Mouse (Mus musculus): ENCODE data around the gene Ppp1r18. TPM values are rescaled to one million over a fixed set of nuclear protein-coding genes. Genes with fewer than 3 reads are reported as not detected.

Ppp1r18 gene
- total RNA-seq, 2 experiments from 2014 or later: 9.5 to 10.5 TPM

DNA sequence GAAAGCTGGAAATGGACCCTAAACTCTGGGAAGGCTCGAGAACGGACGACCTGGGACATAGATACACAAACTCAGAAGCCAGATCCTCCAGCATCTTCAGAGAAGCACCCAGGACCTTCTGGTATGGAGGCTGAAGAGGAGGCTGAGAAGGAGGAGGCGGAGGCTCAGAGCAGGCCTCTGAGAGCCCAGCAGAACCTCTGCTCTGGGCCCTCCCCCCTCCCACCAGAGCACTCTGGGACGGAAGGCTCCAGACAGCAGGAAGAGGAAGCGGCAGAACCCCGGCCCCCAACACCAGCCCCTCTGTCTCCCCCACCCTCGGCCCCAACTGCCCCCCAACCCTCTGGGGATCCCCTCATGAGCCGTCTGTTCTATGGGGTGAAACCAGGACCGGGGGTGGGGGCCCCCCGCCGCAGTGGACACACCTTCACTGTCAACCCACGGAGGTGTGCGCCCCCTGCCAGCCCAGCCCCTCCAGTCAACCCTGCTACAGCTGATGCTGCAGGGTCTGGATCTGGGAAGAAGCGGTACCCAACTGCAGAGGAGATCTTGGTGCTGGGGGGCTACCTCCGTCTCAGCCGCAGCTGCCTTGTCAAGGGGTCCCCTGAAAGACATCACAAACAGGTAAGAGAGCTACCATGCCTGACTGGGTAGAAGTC is 2.9 kb downstream of the Ppp1r18 start:
- no peak for DNase-seq (ENCODE audit: extremely low spot score in 1 of 2, low spot score in 1 of 2)

DNA sequence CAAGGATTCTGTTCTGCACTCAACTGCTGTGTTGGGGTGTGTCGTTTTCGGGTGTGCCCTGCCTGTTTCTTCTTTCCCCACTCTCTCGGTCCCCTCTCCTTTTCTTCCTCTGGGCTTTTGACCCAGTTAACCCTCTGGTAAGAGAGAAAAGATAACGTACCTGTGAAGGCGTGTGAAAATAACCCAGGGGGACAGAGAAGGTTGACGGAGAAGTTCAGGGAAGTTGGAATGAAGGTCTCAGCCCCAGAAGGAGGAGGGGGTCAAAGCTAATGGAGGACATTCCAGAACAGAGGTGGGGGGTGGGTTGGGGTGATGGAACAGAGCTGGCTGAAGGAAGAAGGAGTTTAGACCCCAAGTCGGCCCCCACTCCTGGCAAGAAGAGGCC is 3.6 kb downstream of the Ppp1r18 start:
- no peak for DNase-seq (ENCODE audit: extremely low spot score in 1 of 2, low spot score in 1 of 2)

DNA sequence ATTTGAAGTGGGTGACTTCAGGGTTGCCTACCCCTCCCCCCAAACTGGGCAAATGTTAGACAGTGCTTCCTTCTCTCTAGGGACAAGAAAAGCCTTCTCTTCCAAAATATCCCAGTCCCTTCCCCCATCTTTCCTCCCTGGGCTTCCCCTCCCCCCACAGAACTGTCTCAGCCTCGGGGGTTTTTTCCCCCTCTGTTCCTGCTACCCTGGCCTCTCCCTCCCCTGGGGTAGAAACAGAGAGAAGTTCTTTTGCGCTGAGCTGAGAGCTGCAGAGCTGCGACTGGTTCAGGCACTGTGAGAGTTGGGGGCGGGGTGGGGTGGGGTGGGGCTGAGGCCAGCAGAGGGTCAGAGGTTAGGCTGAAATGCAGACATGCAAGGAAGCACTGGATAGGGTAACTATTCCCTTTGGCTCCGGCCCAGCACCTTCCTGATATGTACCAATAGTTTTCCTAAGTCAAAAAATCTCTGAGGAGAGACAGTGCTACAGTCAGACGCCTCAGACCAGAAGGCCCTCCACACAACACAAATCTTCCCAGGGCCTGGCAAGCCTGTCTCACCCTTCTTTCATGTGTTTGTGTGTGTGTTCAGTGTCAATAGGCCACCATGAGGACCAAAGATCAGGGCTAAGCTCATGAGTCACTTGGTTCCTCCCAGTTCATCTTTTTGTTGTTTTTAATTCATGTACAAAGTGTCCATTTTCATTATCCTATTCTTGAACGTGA is 4.1 kb downstream of the Ppp1r18 start:
- DNase-seq (ENCODE audit: extremely low spot score in 1 of 2, low spot score in 1 of 2): no peak

DNA sequence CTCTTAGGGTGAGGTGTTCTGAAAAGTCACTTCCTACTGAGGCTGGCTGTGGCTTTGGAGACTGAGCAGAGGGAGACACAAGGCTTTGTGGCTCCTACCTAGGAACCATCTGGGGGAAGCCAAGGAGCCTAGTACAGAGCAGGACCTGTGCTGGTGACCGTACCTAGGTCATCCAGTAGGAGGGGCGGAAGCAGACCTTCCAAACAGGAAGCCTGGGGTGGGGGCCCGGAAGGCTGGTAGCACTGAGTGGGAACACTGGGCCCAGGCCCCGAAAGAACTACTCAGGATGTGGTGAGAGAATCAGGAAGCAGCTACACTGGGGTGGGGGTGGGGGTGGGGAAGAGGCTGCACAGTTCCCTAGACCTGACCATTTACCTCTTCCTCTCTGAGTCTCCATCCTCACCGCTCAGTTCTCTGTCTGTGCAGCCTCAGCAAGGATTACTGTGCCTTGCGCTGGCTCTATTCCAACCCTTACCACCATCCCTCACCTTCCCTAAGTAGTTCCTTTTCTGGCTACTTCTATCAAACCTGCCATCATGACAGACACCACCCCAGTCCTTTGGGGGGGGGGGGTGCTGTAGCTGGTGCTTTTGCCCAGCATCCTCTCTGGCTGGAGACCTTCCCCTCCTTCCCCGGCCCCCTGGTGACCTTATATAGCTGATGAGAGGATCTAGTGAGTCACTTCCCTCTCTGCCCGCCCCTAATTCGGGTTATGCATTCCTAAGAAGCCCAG is 4.9 kb downstream of the Ppp1r18 start:
- DNase-seq (ENCODE audit: extremely low spot score in 1 of 2, low spot score in 1 of 2): no peak

DNA sequence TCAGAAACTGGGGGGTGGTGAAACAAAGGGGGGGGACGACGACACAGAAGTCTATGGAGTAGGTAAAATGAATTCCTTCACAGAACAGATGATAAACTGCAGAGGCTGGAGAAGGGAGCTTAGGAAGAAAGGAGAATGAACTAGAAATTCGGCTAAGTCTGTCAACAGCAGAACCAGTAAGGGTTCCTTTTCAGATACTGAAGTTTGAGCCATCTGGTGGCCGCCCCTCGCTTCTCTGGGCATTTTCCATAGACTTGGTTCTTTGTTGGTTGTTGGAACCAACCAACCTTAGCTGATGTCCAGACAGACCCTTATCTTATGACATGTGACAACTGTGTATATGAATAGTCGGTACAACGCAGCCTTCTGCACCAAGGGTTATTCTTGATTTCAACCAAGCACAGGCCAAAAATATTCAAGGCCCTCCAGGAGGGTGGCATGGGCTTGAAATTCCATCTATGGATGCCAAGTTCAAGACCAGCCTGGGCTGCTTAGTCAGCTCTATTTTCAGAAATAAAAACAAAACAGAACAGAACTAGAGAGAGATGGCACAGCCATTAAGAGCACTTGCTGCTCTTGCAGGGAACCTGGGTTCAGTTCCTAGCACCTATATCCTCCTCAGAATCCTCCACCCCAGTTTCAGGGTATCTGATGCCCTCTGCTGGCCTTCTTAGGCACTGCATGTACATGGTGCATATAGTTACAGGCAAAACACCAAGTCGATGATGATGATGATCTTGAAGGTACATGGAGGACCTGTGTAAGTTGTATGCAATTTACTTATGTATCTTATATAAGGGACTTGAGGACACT is 5.7 kb downstream of the Ppp1r18 start:
- DNase-seq (ENCODE audit: extremely low spot score in 1 of 2, low spot score in 1 of 2): no peak

DNA sequence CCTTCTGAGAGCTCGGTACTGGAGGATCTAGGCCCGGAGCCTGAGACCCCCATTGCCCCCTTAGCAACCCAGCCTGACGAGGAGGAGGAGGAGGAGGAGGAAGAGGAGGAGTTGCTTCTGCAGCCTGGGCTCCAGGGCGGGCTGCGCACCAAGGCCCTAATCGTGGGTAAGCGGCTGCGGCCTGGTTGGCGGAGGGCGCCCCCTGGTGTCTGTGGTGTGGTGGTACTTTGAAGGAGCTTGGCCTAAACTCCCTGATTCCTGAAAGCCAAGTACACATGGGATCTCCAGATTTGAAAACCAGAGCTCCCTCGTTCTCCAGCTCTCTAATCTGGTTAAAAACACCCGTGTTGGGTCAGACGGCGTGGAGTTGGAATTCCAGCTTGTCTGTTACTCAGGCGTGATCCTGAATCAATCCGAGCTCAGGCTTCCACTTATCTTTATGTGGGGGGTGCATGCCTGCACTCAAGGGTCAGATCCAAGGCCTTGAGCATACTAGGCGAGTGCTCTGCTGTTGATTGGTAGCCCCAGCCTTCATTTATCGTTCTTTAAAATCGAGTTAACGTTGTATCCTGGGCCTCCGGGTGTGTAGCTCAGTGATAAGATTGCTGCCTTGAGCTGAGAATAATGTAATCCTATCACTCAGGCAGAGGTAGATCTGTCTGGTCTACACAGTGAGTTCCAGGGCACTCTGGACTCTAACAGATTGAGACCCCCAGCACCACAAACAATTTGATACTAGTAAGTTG is 8.6 kb downstream of the Ppp1r18 start:
- DNase-seq (ENCODE audit: extremely low spot score in 1 of 2, low spot score in 1 of 2): peak; percentile 89 to 95

DNA sequence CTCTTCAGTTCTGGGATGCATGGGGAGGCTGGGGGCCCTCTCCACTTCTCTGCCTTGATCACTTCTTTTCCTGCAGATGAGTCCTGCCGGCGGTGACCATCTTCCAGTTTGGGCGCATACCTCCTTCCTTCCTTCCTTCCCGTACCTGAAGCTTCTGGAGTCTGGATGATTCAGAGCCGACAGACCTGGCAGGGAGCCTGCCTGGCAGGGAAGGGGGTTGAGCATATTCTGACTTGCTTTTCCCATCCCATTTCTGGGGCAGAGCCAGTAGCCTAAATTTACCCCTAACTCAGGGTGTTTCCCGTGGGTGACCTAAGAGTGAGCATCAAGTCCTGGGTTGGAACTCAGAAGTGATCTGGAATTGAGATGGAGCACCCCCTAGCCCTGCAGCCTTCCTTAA is 9.3 kb downstream of the Ppp1r18 start:
- DNase-seq (ENCODE audit: extremely low spot score in 1 of 2, low spot score in 1 of 2): no peak

DNA sequence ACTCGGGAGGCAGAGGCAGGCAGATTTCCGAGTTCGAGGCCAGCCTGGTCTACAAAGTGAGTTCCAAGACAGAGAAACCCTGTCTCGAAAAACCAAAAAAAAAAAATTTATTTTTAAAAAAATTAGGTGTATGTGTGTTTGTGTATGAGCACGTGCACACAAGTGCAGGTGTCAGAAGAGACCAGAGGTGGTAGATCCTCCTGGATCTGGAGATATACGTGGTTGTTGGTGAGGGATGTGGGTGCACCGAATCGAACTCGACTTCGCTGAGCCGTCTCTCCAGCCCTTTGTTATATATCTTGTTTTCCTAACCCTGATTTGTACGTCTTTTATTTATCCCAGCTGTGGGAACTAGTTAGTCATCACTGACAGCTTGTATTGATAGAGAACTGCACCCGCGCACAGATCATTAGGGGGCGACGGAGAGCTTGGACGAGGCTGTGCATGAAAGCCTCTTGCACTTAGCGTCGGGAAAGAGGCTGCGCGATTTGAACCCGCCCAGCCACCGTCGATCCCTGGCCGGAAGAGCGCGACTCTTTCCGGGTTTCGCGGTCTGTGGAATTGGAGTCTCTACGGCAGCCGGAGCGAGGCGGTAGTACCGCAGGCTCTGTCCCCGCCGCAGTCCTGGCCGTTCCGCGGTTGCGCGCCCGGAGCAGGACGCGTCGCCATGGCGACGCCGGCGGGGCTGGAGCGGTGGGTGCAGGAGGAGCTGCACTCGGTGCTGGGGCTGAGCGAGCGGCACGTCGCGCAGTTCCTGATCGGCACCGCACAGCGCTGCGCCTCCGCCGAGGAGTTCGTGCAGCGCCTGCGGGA is 14.1 kb downstream of the Ppp1r18 start, which contains the start of gene Dhx16:
Gene Dhx16 (plus strand): TSS at position 575 of the 813 bp plus-strand sequence.
- DNase-seq (ENCODE audit: extremely low spot score in 1 of 2, low spot score in 1 of 2): peak; percentile 86 to 95

DNA sequence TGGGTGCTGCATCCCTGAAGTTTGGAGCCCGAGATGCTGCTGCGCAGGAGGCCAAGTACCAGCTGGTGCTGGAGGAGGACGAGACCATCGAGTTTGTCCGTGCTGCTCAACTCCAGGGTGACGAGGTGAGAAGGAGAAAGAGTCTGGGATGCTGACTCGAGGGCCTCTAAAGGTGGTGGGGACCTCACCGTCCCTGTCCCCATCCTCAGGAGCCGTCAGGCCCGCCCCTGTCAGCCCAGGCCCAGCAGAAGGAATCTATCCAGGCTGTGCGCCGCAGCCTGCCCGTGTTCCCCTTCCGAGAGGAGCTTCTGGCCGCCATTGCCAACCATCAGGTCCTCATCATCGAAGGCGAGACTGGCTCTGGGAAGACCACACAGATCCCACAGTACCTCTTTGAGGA is 17.5 kb downstream of the Ppp1r18 start:
- no peak for DNase-seq (ENCODE audit: extremely low spot score in 1 of 2, low spot score in 1 of 2)

DNA sequence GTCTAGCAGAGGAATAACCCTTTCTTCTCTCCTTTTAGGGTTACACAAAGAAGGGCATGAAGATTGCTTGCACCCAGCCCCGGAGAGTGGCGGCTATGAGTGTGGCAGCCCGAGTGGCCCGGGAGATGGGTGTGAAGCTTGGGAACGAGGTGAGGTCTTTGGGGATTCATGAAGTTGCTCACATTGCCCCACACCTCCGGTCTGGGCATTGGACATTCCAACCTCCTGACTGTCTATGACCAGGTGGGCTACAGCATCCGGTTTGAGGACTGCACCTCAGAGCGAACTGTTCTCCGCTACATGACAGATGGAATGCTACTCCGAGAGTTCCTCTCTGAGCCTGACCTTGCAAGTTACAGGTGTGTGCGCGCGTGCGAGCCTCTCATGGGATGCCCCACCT is 18.4 kb downstream of the Ppp1r18 start:
- no peak for DNase-seq (ENCODE audit: extremely low spot score in 1 of 2, low spot score in 1 of 2)

DNA sequence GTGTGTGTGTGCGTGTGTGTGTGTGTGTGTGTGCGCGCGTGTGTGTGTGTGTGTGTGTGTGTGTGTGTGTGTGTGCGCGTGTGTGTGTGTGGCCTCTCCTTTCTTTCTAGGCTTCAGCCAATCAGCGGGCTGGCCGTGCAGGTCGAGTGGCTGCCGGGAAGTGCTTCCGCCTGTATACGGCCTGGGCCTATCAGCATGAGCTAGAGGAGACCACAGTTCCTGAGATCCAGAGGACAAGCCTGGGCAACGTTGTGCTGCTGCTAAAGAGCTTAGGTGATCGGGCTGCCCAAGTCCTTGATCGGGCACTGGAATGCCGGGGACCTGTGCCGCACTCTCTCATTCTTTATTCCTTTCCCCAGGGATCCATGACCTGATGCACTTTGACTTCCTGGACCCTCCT is 22.3 kb downstream of the Ppp1r18 start:
- DNase-seq (ENCODE audit: extremely low spot score in 1 of 2, low spot score in 1 of 2): no peak

DNA sequence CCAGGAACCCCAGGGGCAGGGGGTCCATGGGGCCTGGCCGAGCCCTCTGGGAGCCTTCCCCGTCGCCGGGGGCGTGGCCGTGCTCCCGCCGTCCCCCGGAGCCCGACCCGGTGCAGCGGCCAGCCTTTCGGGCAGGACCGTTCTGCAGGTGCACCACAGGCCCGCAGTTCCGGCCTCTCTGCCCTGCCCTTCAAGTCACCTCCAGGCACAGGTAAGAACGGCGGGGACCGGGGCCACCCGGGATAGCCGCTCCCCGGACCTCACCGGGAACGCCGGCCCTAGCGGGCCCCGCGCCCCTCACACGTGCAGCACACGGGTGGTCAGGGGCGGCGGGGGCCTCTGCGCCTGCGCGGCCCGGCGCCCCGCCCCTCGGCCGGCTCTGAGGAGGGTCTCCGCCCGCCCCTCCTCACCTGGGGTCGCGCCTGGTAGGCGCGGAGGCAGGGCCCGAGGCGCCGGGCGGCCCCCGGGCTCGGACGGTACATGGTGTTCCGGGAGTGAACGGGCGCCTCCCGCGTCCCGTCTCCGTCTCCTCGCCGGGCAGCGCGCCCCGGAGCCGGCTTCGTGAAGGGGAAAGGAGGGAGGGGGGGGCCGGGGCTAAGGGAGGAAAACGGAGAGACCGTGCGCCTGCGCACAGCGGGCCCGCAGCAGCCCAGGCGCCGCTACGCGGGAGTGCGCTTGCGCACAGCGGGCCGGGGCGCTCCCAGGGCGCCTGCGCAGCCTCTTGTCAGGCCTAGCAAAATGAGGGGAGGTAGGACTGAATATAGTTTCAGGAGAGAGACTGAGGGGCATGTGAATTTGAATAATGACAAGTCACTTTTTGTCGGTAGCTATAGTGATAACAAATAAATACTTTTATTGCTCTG is 31.6 kb downstream of the Ppp1r18 start, which contains the start of gene 2310061I04Rik:
Gene 2310061I04Rik (minus strand): TSS at position 651 of the 863 bp plus-strand sequence.
- peak; percentile 82 to 87 for DNase-seq (ENCODE audit: extremely low spot score in 1 of 2, low spot score in 1 of 2)

DNA sequence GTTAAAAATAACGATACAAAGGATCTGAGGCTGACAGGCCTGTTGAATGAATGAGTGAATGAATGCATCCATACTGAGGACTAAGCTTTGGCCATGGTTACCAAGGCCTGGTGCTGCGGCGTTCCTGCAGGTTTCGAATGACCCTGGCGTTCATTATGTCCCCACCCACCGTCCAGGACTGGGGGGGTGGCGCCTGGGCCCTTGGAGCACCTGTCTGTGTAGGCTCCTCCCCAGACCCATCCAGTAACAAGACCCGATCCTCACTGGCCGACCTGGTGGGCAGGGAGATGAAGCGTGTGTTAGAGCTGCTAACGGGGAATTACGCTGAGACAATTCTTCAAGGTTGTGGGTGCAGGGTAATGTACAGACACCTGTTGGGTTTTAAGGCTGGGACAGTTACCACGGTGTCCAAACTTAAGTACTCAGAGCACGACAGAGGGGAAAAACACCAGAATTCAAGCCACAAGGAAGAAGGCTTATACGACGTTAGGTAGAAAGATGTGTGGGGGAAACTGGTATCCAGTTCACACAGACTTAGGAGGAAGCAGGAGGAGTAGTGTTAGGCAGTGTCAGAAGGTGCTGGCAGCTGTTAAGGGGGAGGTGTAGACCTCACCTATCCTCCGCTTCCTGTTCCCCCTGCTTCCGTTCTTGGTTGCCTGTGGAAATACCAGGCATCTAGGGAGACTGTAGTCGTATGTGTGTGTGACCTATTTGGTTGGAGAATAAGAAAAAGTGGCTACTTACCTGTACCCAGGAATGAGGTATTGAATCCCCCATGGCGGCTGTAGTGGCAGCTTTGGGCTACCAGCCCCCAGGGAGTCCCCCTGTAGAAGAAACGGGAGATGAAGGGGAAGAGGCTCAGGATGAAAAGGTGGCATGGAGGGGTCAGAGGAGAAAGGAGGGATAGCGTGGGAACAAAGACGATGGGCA is 32.5 kb downstream of the Ppp1r18 start:
- no peak for DNase-seq (ENCODE audit: extremely low spot score in 1 of 2, low spot score in 1 of 2)

DNA sequence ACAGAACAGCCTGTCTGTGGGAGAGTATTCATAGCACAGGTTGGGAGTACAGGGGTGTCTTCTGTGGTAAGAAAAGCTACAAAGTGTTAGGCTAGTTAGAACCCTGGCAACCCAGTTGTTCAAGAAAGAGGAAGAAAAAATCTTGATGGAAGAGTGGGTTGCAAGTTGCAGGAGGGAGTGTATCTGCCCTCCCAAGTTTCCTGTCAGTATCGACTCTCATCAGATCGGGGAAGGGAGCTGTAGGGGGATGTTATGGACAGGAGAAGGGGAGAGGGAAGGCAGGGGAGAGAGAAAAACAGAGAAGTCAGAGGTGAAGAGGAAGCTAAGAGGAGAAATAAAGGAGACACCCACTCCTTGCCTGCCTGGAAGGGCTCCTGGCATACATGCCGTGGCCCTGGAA is 35.2 kb downstream of the Ppp1r18 start:
- no peak for DNase-seq (ENCODE audit: extremely low spot score in 1 of 2, low spot score in 1 of 2)

DNA sequence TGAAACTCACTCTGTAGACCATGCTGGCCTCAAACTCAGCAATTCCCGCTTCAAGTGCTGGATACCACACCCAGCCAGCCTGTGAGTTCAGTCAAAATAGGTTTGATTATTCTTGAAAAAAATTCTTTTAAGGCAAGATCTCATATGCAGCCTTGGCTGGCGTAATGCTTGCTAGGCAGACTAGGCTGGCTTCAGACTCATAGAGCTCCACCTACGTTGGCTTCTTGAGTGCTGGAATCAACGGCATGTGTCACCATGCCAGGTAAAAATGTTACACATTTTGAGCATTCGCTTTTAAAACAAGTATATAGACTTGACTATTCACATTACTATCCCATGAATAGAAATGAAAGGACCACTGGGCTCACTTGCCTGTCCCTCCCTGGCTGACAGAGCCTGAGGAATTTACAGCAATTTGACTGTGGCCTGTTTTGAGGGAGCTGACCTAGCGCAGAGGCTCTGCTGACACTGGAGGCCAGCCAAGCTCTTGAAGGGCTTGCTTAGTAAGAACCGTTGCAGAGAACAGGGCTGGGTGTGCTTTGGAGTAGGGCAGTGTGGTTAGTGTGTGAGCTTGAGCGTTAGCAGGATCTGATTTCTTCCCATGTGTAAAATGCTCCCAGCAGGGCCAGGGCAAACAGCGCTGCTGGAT is 38.1 kb downstream of the Ppp1r18 start:
- no peak for DNase-seq (ENCODE audit: extremely low spot score in 1 of 2, low spot score in 1 of 2)

DNA sequence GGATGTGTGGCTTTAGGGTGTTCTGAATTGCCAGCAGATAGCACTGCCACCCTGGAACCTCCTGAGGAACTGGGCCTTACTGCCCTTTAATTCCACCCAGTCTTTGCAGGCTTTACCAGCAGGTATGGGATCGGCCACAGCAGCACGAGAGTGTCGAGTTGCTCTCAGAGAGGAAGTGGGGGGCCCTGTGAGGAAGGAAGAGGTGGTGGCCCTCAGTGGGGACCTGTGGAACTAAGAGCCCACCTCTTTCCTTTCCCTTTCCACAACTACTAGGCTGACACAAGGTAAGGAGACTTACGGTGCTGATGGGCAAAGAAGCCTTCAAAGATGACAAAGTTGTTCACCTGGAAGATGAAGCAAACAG is 38.6 kb downstream of the Ppp1r18 start:
- DNase-seq (ENCODE audit: extremely low spot score in 1 of 2, low spot score in 1 of 2): no peak

DNA sequence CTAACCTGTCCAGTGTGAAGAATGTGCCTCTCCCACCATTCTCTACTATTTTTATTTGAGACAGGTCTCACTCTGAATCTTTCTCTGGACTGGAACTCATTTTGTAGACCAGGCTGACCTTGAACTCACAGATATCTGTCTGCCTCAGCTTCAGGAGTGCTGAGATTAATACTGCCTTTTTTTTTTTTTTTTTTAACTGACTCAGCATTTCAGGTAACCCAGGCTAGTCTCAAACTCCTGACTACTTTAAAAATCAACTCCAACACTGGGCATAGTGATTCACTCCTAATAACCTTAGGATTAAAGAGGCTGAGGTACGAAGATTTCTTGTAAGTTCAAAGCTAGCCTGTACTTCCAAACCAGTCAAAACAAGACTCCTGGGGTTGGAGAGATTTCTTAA is 40.2 kb downstream of the Ppp1r18 start:
- no peak for DNase-seq (ENCODE audit: extremely low spot score in 1 of 2, low spot score in 1 of 2)
